Mouse (Mus musculus): ENCODE data around the gene Ccdc60. TPM values are rescaled to one million over a fixed set of nuclear protein-coding genes. Genes with fewer than 3 reads are reported as not detected.

Gene Ccdc60
- polyA plus RNA-seq, 1 experiment from 2014 or later = 1.9 TPM

DNA sequence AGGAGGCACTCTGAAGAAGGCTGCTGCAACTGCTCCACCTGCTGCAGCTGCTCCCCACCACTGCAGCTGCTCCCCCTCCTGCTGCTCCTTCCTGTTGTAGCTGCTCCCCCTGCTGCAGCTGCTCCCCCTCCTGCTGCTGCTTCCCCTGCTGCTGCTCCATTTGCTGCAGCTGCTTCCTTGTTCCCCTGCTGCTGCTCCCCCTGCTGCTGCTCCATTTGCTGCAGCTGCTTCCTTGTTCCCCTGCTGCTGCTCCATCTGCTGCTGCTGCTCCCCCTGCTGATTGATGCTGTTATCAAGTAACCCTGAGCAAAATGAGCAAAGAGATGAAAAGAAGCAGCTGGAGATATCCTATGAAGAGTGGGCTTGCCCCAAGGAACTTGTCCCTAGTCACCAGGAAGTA lies 8.3 kb downstream of the Ccdc60 start:
- H3K4me1 ChIP-seq (ENCODE audit: control insufficient read depth, insufficient read depth, low read length) = peaks cover 2% of the 10 kb centered on the region; the same call in 1 of the 2 replicates
- H3K4me3 ChIP-seq (ENCODE audit: low read depth, low read length) = no peak overlapping the region
- no peak overlapping the region for H3K9ac ChIP-seq (ENCODE audit: low read depth, low read length)
- DNase-seq (ENCODE audit: low spot score) (no peak), ATAC-seq (ENCODE audit: low read depth) (no peak)
- peaks cover 6% of the 10 kb centered on the region; the same call in 1 of the 2 replicates for H3K9me3 ChIP-seq (ENCODE audit: control insufficient read depth, low read length)
- H3K36me3 ChIP-seq (ENCODE audit: control insufficient read depth, insufficient read depth, low read length) = no peaks in the 10 kb centered on the region
- H3K27me3 ChIP-seq (replicated peaks; ENCODE audit: control insufficient read depth, insufficient read depth, low read length) = no peaks in the 10 kb centered on the region
- H3K27ac ChIP-seq (replicated peaks; ENCODE audit: low read depth, low read length) = no peak overlapping the region
- H3K4me2 ChIP-seq (ENCODE audit: low read depth, low read length) = no peak overlapping the region

- H3K9me3 ChIP-seq (ENCODE audit: control insufficient read depth, low read length) = peaks cover 6% of the 10 kb centered on the region; the same call in 1 of the 2 replicates
- no peak for ATAC-seq (ENCODE audit: low read depth)
- no peak overlapping the region for H3K4me2 ChIP-seq (ENCODE audit: low read depth, low read length)
- no peaks in the 10 kb centered on the region for H3K4me1 ChIP-seq (ENCODE audit: control insufficient read depth, insufficient read depth, low read length)
- DNase-seq (ENCODE audit: low spot score) = peak; percentile 67
- H3K4me3 ChIP-seq (ENCODE audit: low read depth, low read length) = no peak overlapping the region
- no peak overlapping the region for H3K9ac ChIP-seq (ENCODE audit: low read depth, low read length)
- H3K27ac ChIP-seq (replicated peaks; ENCODE audit: low read depth, low read length) = no peak overlapping the region
- no peaks in the 10 kb centered on the region for H3K27me3 ChIP-seq (replicated peaks; ENCODE audit: control insufficient read depth, insufficient read depth, low read length)
- WGBS = 74% methylated on average over 17 of the region's 17 CpGs
- H3K36me3 ChIP-seq (ENCODE audit: control insufficient read depth, insufficient read depth, low read length) = no peaks in the 10 kb centered on the region
Measured at GRCm38 (mm10) chr5:116278436-116278918, 10.3 kb downstream of the Ccdc60 start.

GRCm38 (mm10) chr5:116277951-116278350 lies 10.8 kb downstream of the Ccdc60 start:
- DNase-seq (ENCODE audit: low spot score) (no peak), ATAC-seq (ENCODE audit: low read depth) (no peak)
- Histone ChIP-seq H3K36me3 (ENCODE audit: control insufficient read depth, insufficient read depth, low read length) (no peaks in the 10 kb centered on the region), H3K4me2 (ENCODE audit: low read depth, low read length) (no peak overlapping the region), H3K9me3 (ENCODE audit: control insufficient read depth, low read length) (peaks cover 6% of the 10 kb centered on the region; the same call in 1 of the 2 replicates), H3K9ac (ENCODE audit: low read depth, low read length) (no peak overlapping the region), H3K27ac (replicated peaks; ENCODE audit: low read depth, low read length) (no peak overlapping the region), H3K4me1 (ENCODE audit: control insufficient read depth, insufficient read depth, low read length) (no peaks in the 10 kb centered on the region), H3K4me3 (ENCODE audit: low read depth, low read length) (no peak overlapping the region), H3K27me3 (replicated peaks; ENCODE audit: control insufficient read depth, insufficient read depth, low read length) (no peaks in the 10 kb centered on the region)
- 89% methylated on average over 4 of the region's 4 CpGs for WGBS

- Histone ChIP-seq H3K9me3 (ENCODE audit: control insufficient read depth, low read length) (peaks cover 6% of the 10 kb centered on the region; the same call in 1 of the 2 replicates), H3K4me3 (ENCODE audit: low read depth, low read length) (no peak overlapping the region), H3K27me3 (replicated peaks; ENCODE audit: control insufficient read depth, insufficient read depth, low read length) (no peaks in the 10 kb centered on the region), H3K36me3 (ENCODE audit: control insufficient read depth, insufficient read depth, low read length) (no peaks in the 10 kb centered on the region), H3K9ac (ENCODE audit: low read depth, low read length) (no peak overlapping the region), H3K4me1 (ENCODE audit: control insufficient read depth, insufficient read depth, low read length) (no peaks in the 10 kb centered on the region), H3K27ac (replicated peaks; ENCODE audit: low read depth, low read length) (peak overlapping the region; percentile 6; the same call in 1 of the 2 replicates), H3K4me2 (ENCODE audit: low read depth, low read length) (no peak overlapping the region)
- ATAC-seq (ENCODE audit: low read depth) = no peak
- WGBS = 38% methylated on average over 2 of the region's 2 CpGs
- DNase-seq (ENCODE audit: low spot score) = no peak
Measured at GRCm38 (mm10) chr5:116274818-116275217, 14.0 kb downstream of the Ccdc60 start.

DNA sequence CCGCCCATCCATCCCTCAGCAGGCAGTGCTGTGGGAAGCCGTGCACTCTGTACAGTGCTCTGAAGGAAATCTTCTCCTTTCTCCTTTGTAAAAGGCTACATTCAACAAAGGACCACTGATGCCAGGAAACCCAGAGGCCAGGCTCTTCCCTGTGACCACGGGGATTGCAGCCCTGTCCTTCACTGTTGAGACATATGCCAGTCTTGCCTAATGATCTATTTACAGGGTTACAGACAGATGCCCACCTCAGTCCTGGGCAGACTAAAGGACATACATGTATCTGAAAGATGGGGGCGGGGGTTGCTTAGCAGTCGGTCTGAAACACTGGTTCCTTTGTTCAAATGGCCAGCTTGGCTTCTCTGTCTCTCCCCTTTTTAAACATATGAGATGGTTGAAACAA lies 14.4 kb downstream of the Ccdc60 start:
- Histone ChIP-seq H3K4me1 (ENCODE audit: control insufficient read depth, insufficient read depth, low read length) (0 out of 2 replicates have a peak, but pooled peaks cover 4% of the 10 kb centered on the region), H3K9me3 (ENCODE audit: control insufficient read depth, low read length) (peaks cover 6% of the 10 kb centered on the region; the same call in 1 of the 2 replicates), H3K4me3 (ENCODE audit: low read depth, low read length) (no peak overlapping the region), H3K9ac (ENCODE audit: low read depth, low read length) (no peak overlapping the region), H3K27ac (replicated peaks; ENCODE audit: low read depth, low read length) (peak overlapping the region; percentile 6; the same call in 1 of the 2 replicates), H3K36me3 (ENCODE audit: control insufficient read depth, insufficient read depth, low read length) (no peaks in the 10 kb centered on the region), H3K27me3 (replicated peaks; ENCODE audit: control insufficient read depth, insufficient read depth, low read length) (no peaks in the 10 kb centered on the region), H3K4me2 (ENCODE audit: low read depth, low read length) (no peak overlapping the region)
- 34% methylated on average over 5 of the region's 5 CpGs for whole genome bisulfite sequencing
- no peak for DNase-seq (ENCODE audit: low spot score)
- ATAC-seq (ENCODE audit: low read depth) = peak; percentile 20; the same call in 1 of the 2 replicates

DNA sequence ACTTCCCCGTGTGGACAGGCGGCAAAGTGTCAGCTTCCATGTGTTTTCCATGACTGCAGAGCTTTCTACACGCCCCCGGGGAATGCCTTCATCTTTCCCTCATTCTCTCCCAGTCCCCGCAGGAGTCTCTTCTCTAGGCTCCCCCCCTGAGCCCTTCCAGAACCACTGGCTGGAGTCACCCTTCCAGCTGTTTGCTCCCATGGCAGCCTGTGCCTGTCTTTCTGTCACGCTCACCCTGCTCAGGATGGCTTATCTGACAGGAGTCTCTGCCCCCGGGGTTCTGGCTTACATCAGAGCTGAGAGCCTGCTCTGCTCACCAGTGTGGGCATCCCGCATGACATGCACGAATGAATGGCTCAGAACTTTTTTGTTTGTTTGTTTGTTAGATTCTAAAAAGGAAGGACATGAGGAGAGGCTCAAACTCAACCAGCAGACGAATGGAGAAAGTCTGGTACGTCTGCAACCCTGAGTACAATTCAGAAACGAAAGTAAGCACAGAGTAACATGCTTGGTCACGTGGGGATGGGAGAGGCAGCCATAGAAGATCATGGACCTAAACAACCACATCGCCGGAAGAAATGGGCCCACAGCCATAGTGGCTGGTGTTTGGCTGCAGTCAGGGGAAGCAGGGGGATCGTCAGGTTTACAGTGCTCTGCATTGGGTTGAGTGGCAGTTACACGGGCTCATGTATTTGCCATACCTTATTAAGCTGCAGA lies 17.1 kb downstream of the Ccdc60 start:
- no peaks in the 10 kb centered on the region for H3K36me3 ChIP-seq (ENCODE audit: control insufficient read depth, insufficient read depth, low read length)
- H3K4me3 ChIP-seq (ENCODE audit: low read depth, low read length) = no peak overlapping the region
- H3K27me3 ChIP-seq (replicated peaks; ENCODE audit: control insufficient read depth, insufficient read depth, low read length) = no peaks in the 10 kb centered on the region
- 0 out of 2 replicates have a peak overlapping the region, but pooled peaks have one; percentile 7 for H3K4me2 ChIP-seq (ENCODE audit: low read depth, low read length)
- no peaks in the 10 kb centered on the region for H3K9me3 ChIP-seq (ENCODE audit: control insufficient read depth, low read length)
- DNase-seq (ENCODE audit: low spot score) (no peak), ATAC-seq (ENCODE audit: low read depth) (no peak; the same call in 1 of the 2 replicates)
- no peak overlapping the region for H3K9ac ChIP-seq (ENCODE audit: low read depth, low read length)
- 49% methylated on average over 17 of the region's 17 CpGs for WGBS
- 0 out of 2 replicates have a peak, but pooled peaks cover 5% of the 10 kb centered on the region for H3K4me1 ChIP-seq (ENCODE audit: control insufficient read depth, insufficient read depth, low read length)
- no peak overlapping the region for H3K27ac ChIP-seq (replicated peaks; ENCODE audit: low read depth, low read length)

GRCm38 (mm10) chr5:116269212-116270145 lies 19.3 kb downstream of the Ccdc60 start:
- Histone ChIP-seq H3K27me3 (replicated peaks; ENCODE audit: control insufficient read depth, insufficient read depth, low read length) (no peaks in the 10 kb centered on the region), H3K36me3 (ENCODE audit: control insufficient read depth, insufficient read depth, low read length) (no peaks in the 10 kb centered on the region), H3K4me3 (ENCODE audit: low read depth, low read length) (no peak overlapping the region), H3K4me2 (ENCODE audit: low read depth, low read length) (no peak overlapping the region), H3K9ac (ENCODE audit: low read depth, low read length) (no peak overlapping the region), H3K4me1 (ENCODE audit: control insufficient read depth, insufficient read depth, low read length) (0 out of 2 replicates have a peak, but pooled peaks cover 5% of the 10 kb centered on the region), H3K27ac (replicated peaks; ENCODE audit: low read depth, low read length) (no peak overlapping the region), H3K9me3 (ENCODE audit: control insufficient read depth, low read length) (no peaks in the 10 kb centered on the region)
- ATAC-seq (ENCODE audit: low read depth) = no peak
- DNase-seq (ENCODE audit: low spot score) = no peak
- WGBS = 69% methylated on average over 17 of the region's 17 CpGs

- Histone ChIP-seq H3K4me1 (ENCODE audit: control insufficient read depth, insufficient read depth, low read length) (no peaks in the 10 kb centered on the region), H3K27ac (replicated peaks; ENCODE audit: low read depth, low read length) (no peak overlapping the region), H3K4me3 (ENCODE audit: low read depth, low read length) (no peak overlapping the region), H3K27me3 (replicated peaks; ENCODE audit: control insufficient read depth, insufficient read depth, low read length) (no peaks in the 10 kb centered on the region), H3K36me3 (ENCODE audit: control insufficient read depth, insufficient read depth, low read length) (no peaks in the 10 kb centered on the region), H3K4me2 (ENCODE audit: low read depth, low read length) (no peak overlapping the region), H3K9me3 (ENCODE audit: control insufficient read depth, low read length) (no peaks in the 10 kb centered on the region), H3K9ac (ENCODE audit: low read depth, low read length) (no peak overlapping the region)
- DNase-seq (ENCODE audit: low spot score) (no peak), ATAC-seq (ENCODE audit: low read depth) (no peak)
- WGBS = 93% methylated on average over 2 of the region's 2 CpGs
Measured at GRCm38 (mm10) chr5:116262689-116263088, 26.1 kb downstream of the Ccdc60 start.

Data from embryonic facial prominence, embryonic 14.5 days (tissue).